Mouse (Mus musculus) gastrocnemius, adult 18-20 months (tissue): ENCODE data around the gene Liph. TPM values are rescaled to one million over a fixed set of nuclear protein-coding genes. Genes with fewer than 3 reads are reported as not detected.
A peak's percentile ranks its signal among the peaks of the same experiment; 100 is the strongest.
"Not testable (repeated sequence)": the region's sequence is repeated elsewhere in the genome, so short reads cannot be mapped to it uniquely, and the experiment has no call there.

ENCODE experiments used
- DNase-seq: peaks from one replicate; pipeline ENCODE4 v3.0.0; 2021; ENCODE audit warnings: low spot score
- long read RNA-seq, 2 experiments: library from polyadenylated mRNA; stranded (forward); transcript quantifications; one replicate each; pipeline ENCODE4 v2.0.0; 2021
- total RNA-seq, 2 experiments: library from RNA; stranded (reverse); gene quantifications; 2 replicates each; pipeline ENCODE4 v1.2.3; 2021

Liph gene
- total RNA-seq, result under 1 TPM in 1 of 2 experiments, not detected in 1; 0.25 TPM
- long read RNA-seq, experiment 1, result 0 reads
- long read RNA-seq, experiment 2, result 0 reads

DNA sequence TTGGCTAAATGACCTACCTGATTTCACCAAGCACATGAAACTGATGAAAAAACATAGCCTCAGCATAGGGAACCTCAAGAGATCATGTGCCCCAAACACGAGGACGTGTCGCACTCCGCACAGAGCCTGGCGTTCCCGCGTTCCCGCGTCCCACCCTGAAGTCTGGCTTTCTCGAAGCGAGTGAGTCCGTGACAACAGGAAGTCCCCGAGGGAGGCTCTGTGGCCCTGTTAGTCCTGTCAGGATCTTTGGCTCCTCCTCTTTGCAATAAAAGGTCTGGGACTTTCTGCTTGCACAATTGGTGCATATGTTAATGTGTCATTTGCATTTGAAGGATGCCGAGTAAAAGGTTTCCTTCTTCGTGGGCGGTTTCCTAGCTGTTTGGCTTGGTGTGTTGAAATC is at the start of gene Liph:
Gene Liph (minus strand): TSS at position 360 of the 400 bp plus-strand sequence.
- DNase-seq, result no peak

DNA sequence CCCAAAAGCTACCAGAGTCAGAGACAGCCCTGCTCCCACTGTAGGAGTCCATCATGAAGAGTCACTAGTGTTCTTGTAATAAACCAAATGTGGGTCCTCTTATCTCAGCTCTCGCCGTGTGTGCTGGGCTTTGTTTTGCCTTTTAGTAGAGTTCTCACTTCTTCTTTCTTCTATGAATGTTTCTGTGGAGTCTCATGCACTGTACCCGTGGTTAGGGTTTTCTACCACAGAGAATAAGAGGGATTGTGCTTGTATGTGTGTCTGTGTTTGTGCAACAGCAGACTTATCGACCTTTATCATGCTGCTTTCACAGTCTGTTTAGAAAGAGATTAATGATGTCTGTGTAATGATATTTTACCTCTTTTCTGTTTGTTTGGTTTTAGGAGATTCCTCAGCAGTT is 48.4 kb upstream of the Liph start:
- DNase-seq, result no peak

DNA sequence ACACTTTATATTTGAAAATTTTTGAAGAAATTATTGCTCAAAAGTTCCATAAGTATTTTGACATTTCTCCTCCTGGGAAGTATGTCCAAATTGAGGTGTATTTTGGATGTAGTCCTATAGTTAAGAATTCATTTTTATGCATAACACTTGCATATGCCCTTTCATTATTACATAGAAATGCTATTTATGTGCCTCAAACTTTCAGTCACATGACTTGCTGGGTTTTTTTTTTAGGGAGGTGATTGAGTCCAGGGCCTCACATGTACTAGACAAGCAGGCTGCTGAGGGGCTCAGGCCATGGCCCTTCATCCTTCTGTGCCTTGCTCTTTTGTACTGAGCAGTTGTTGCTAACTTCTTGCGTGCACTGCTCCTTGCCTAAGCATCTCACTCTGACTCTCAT is 44.5 kb upstream of the Liph start:
- DNase-seq, result no peak

DNA sequence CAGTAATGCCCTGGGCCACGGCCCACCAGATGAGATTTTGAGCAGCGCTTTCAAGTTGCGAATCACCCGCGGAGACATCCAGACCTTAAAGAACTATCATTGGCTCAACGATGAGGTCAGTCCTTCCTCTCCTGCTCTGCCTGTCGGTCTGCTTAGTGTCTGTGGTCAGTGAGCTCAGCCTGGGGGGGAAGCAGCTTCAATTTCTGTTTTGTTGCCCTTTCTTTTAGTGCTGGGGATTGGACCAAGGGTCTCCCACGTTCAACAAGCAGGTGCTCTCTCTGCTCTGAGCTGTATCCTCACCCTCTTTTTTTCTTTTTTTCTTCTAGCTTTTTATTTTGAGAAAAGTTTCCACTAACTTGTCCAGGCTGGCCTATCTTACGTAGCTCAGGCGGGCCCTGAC is 43.1 kb upstream of the Liph start:
- no peak for DNase-seq

DNA sequence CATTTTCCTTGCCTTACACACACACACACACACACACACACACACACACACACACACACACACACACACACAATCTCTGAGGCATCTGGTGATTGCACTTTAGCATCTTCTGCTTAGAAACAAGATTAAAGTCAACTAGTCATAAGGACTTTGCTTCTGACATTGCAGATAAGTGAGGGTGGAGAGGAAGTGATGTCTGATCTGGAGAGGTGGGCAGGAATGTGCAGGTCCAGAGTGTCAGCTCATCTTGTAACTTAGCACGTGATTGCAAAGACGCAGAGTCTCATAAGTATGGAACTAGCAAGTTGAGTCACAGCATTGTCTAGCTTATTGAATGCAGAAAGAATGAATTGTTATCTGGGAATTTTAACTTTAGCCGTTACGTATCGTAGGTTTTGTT is 32.0 kb upstream of the Liph start:
- no peak for DNase-seq

DNA sequence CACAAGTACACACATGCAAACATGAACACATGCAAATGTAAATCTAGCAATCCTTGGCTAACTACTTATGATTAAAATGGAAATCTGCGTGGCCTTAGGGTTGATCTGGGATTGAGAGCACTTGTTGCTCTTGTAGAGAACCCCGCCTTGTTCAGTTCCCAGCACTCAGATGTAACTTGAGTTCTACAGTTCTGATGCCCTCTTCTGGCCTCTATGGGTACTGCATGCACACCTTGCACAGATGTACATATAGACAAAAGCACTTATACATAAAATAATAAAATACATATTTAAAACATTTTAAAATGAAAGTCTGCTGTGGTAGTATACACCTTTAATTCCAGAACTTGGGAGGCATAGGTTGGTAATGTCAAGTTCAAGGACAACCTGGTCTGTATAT is 26.7 kb upstream of the Liph start:
- DNase-seq, result no peak

DNA sequence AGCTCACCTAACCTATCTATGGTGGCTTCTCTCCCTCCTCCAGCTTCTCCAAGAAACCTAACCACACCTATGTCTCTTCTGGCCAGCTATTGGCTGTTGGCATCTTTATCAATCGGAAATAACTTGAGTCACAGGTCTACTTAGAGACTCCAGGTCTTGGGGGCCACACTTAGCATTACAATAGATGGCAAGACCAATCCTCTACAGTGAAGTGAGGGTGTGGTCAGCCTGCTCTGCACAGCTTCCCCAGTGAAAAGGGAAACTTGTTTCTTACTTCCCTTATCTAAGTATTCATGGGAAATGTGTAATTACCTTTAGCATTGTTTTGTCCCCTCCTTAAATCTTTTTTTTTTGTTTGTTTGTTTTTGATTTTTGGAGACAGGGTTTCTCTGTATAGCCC is 20.1 kb upstream of the Liph start:
- DNase-seq, result no peak

DNA sequence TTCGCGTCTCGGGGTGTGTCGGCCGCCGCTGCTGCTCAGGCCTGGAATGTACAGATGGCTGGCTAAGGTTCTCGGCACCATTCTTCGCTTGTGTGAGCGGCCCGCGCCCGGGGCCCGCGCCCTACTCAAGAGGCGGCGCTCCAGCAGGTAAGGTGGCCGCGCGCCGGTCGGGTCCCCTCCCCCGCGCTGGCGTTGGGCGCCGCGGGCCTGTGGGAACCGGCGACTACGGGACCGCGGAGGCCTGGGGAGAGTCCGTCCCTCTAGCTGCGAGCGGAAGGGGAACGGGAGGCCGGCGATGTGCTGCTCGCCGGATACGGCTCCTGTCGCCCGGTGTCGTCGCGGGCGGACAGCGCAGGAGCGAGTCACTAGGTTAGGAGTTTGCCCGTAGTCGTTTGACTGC is 14.1 kb upstream of the Liph start:
- peak; percentile 17 for DNase-seq

DNA sequence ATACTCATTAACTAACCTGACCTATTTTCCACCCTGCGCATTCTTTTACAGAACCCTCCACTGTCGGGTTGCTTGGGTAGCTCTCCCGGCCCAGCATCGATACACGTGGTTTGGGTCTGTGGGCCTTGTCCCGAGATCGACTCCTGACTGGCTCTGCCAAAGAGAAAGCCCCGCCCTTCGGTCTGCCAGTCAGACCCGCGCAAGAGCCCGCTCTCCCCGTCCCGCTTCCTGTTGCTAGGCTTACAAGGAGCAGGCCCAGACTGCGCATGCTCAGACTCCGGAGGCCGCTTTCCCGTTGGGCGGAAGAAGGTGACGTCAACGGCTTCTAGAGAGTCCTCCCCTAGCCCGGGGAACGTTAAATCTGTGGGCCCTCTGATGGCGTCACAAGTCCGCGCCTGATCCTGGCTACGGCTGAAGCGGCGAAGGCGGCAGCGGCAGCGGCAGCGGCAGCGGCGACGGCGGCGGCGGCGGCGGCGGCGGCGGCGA is 13.7 kb upstream of the Liph start, which contains the start of gene Senp2:
Gene Senp2 (plus strand): TSS at position 386 of the 486 bp plus-strand sequence.
- peak; percentile 100 for DNase-seq

DNA sequence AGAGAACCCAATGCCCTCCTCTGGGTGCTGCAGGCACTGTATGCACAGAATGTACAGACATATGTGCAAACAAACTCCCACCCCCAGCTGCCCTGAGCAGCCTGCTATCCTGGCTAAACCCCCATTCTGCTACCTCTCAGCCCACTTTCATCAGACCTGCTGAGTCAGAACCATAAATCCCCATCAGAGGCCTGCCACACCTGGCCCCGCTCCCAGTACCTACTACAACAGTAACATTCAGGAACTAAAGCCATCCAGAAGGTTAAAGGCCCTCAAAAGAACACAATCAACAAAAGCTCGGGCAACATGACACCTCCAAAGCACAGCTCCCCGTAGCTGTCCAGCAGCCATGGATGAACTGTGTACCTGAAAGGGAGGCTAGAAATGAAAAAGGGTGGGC is 6.1 kb upstream of the Liph start:
- no peak for DNase-seq

DNA sequence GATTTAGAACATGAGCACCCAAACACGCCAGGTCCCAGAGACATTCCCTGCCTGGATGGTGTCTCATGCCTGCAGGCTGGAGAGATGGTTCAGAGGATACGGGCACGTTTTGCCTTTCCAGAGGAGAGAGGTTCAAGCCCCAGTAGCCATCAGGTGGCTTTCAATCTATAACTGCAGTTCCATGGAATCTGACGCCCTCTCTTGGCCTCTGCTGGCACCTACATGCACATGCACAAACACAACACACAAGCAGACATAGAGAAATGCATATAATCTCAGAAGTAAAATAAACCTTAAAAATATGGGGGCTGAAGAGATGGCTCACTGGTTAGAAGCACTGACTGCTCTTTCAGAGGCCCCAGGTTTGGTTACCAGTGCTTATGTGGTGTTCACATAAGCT is 5.7 kb upstream of the Liph start:
- DNase-seq, result no peak

DNA sequence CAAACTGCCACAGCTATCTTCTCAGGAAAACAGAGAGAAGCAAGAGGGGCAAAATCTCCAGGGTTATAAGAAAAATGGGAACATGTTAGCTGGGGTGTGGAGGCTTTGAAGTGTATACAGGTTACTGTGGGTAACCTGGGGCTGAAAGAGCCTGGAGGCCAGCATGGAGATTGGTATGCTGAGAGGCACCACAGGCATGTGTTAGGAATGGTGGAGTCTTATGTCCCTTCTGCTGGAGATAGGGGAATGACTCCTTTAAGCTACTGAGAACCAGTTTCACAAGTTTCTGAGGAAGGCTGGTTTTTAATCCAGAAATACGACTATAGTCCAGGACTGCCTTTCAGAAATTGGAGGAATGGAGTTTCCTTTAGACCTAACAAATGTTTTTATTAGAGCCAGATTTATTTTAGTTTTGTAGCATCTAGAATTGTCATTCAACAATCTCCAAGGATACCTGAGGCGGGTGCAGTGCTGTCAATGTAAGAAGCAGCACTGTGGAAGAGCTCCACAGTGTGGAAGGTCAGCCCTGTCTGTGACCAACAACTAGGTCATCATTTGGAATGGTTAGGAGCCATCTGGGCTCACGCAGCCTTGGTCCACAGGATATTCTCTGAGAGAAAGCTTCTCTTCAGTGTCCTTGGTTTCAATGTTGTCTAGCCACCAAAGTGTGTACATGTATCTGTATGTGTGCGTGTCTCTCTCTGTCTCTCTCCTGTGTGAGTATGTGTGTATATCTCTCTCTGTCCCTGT is 4.7 kb upstream of the Liph start:
- DNase-seq, result no peak

DNA sequence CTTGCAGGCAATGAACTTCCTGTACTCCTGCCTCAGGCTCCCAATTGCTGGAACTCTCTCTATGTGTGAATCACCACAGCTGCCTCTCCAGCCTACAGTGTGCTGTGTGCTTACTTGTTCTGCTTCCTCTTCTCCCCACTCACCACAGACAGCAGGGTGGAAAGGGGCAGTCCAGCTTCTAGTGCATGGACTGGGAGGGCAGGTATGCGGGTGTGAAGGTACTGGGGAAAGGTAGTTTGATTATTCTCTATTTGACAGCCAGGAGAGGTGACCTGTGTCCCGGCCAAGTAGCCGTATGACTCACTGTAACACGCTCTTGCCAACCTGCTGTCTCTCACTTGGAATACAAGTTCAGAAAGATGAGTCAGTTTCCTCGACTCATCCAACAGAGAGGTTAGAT is 2.6 kb upstream of the Liph start:
- no peak for DNase-seq

DNA sequence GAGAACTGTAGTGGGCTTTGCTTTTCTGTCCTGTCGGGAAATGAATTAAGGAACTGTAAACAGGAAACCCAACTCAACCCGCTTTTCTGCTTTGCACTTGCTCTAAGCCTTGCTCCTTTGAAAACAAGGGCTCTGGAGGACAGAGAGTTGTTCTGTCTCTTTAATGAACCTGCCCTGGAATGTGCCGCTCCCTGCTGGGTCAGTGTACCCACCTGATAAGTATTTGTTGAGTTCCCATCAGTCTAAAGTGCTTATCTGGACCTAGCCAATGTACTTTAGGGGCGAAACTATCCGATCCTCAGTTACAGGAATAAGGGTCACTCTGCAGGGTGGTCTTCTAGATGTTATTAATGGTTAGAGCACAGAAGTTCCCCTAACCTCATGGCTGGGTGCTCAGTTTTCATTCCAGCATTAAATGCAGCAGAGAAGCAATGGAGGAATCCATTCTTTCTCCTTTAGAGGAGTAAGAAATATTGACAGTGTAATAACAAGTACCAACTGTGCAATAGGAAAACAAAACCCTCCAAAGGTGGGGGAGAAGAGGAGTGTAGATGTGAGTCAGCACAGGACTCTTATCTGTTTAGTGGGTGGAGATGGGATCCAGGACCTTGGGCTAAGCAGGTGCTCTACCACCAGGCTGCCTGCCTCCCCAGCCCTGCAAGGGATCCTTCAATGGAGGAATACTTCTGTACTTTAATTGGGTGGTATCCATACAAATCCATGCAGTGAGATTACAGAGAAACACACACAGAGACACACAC is 1.6 kb upstream of the Liph start:
- no peak for DNase-seq

DNA sequence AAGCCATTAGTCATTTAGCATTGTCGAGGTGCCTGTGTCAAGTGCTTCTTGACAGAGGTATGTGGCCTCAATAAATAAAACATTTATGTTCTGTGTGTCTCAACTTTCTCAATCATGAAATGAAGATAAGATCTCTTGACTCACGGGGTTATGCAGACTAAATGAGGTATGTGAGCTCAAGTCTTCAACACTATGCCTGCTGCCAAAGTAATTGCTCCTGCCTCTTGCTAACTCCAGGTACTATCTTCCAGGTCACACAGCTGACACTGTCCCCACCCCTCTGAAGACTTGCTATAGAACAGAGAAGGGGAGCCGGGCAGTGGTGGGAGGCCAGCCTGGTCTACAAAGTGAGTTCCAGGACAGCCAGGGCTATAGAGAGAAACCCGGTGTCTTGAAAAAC is 939 bp upstream of the Liph start:
- no peak for DNase-seq

DNA sequence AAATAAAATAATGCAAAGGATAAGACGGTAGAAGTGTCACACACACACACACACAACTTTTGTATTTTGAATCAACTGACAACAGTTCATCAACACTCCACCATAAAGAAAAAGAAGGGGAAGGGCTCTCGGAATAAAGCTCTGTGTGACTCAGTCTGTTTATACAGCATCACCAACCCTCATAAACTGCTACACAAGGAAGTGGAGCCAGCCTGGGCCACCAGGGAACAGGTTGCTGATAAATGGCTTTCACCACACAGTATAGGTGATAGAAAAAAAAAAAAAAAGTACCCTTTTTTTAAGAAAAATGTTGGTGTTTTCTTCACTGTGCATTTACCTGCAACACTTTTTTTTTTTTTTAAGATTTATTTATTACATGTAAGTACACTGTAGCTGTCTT is 3.7 kb downstream of the Liph start:
- no peak for DNase-seq

DNA sequence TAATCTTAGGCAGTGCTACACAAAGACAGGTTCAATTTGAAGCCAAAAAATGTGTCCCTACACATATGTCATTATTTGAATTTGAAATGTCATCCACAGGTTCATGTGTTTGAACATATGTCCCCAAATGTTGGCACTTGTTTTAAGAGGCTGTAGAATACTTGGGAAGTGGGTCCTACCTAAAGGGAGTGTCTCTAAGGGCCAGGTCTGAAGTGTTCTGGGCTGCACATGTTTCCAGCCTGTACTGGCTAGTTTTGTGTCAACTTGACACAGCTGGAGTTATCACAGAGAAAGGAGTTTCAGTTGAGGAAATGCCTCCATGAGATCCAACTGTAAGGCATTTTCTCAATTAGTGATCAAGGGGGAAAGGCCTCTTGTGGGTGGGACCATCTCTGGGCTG is 4.6 kb downstream of the Liph start:
- not testable (repeated sequence) for DNase-seq

DNA sequence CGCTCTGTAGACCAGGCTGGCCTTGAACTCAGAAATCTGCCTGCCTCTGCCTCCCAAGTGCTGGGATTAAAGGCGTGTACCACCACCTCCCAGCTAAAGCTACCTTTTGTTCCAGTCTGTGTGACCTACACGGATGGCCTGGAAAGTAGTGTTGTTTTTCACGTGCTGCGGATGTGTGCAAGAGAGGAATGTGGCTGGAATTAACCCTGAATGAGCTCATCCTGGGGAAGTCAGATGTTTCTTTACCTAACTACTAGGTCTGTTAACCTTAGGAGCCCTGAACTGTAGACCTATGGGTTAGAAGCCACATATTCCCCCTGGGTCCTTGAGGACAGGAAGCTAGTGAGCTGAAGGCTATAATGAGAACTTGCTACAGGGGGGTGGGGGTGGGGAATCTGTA is 7.5 kb downstream of the Liph start:
- no peak for DNase-seq

DNA sequence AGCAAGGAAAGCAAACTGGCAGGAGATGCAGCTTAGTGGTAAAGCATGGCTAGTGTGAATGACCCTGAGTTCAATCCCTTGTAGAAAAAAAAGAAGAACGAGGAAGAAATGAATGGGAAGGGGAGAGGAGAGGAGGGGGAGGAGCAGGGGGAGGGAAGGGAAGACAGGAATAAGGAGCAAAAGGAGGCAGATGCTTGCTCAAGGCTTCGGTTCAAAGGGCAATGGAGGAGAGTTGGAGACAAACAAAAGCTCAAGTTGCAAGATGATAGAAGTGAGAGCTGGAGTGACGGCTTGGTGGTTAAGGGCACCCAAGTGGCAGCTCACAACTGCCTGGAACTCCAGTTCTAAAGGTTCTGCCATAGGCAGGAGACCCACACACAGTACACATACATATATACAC is 9.3 kb downstream of the Liph start:
- no peak for DNase-seq

DNA sequence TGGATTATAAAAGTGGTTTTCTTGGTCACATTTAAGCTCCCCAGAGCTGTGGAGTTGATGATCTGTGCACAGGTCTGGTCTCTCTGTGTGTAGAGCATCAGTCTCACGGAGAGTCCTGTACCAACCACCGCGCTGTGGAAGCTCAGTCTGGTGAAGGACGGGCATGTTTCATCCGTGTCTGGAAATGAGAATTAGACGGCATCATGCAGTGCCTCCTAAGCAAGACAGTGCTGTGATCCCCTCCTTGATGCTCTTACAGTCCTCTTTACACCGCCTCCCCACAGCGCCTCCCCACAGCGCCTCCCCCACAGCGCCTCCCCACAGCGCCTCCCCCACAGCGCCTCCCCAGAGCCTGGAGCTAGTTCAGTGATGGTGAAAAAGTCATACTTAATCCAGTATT is 11.4 kb downstream of the Liph start:
- no peak for DNase-seq

DNA sequence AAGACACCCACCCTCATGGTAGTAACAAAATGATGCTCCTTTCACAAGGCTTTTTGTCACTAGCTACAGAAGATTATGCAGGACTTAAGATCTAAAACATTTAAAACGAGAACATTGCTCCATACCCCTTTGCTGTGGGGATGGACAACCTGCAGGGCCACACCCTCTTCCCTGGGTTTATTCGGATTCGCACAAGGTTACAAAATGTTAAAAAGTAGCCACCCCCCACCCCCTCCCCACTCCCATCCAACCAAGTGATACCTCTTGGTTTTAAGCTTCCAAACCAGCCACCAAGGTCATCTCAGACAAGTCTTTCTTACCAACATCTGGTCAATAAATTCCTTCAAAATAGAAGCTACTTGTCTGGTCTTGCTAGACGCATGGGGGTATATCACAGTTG is 11.9 kb downstream of the Liph start:
- DNase-seq, result no peak

DNA sequence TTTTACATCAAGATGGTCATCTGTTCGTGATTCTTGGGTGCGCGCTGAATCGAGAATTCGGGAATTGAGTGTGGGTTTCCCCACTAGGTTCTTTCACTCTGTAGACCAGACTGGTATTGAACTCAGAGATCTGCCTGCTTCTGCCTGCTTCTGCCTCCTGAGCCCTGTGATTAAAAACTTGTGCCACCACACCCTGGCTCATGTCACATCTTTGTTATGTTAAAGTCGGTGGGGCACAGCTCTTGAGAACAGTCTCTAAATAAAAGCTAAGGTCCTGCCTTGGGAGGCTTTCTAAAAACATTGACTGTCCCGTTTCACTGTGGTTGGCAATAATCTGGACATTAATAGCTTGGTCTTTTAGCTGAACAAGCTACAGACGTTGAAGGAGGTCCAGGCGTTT is 12.3 kb downstream of the Liph start:
- DNase-seq, result no peak

DNA sequence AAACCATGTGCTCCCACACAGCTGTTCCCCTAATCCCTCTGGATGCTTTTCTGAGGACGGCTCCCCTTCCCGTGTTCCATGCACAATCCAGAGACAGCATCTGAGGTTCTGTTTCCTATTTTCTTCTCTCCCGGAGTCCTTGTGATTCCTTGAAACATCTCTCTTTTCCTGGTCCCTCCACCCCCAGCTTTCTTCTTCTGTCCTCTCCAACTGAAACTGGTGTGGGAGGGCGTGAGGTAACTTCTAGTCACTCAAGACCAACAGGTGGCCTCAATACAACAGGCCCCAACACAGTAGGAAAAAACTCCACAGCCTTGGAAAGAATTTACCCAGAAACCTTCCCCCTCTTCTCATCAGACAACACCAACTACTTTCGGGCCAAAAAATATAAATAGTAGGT is 18.1 kb downstream of the Liph start:
- DNase-seq, result no peak
